Mouse (Mus musculus) kidney, embryonic 14.5 days (tissue): ENCODE results near the gene Cntnap5b. TPM values are rescaled to one million over a fixed set of nuclear protein-coding genes. Genes with fewer than 3 reads are reported as not detected.

ENCODE experiments used
- ATAC-seq: fragments of 200-750 bp; cut with Nextera tagmentation; 2 replicates; pipeline ENCODE4 v1.8.0; 2017; ENCODE audit warnings: moderate number of reproducible peaks, mild to moderate bottlenecking, moderate TSS enrichment, moderate library complexity; ENCODE audit not compliant: low FRiP score, low TSS enrichment
- H3K27ac ChIP-seq: fragments of 300-500 bp; sonication (generic); 2 replicates; pipeline ENCODE4 v1.5.1; 2014; ENCODE audit warnings: low read depth, mild to moderate bottlenecking, low read length, moderate library complexity, mixed read lengths
- H3K27me3 ChIP-seq: fragments of 300-500 bp; sonication (generic); 2 replicates; pipeline ENCODE4 v1.6.1; 2014; ENCODE audit warnings: mild to moderate bottlenecking, low read length; ENCODE audit not compliant: control insufficient read depth, insufficient read depth
- H3K36me3 ChIP-seq: fragments of 300-500 bp; sonication (generic); 2 replicates; pipeline ENCODE4 v1.6.1; 2014; ENCODE audit warnings: low read length, mixed read lengths; ENCODE audit not compliant: control insufficient read depth, insufficient read depth
- H3K4me1 ChIP-seq: fragments of 300-500 bp; sonication (generic); 2 replicates; pipeline ENCODE4 v1.6.1; 2014; ENCODE audit warnings: low read length, mixed read lengths; ENCODE audit not compliant: control insufficient read depth, insufficient read depth
- H3K4me2 ChIP-seq: fragments of 300-500 bp; sonication (generic); replicated peaks from 2 replicates; pipeline ENCODE4 v1.6.1; 2014; ENCODE audit warnings: low read depth, mild to moderate bottlenecking, low read length
- H3K4me3 ChIP-seq: fragments of 300-500 bp; sonication (generic); 2 replicates; pipeline ENCODE4 v1.5.1; 2014; ENCODE audit warnings: mild to moderate bottlenecking, low read length
- H3K9ac ChIP-seq: fragments of 300-500 bp; sonication (generic); 2 replicates; pipeline ENCODE4 v1.6.1; 2014; ENCODE audit warnings: low read depth, mild to moderate bottlenecking, low read length, moderate library complexity
- H3K9me3 ChIP-seq: fragments of 300-500 bp; sonication (generic); 2 replicates; pipeline ENCODE4 v1.6.1; 2016; ENCODE audit warnings: low read length; ENCODE audit not compliant: control insufficient read depth
- WGBS: fragments of 180-500 bp; shearing (Covaris S2); extraction: QIAGEN DNeasy Blood & Tissue Kit; methylation state at CpG from one replicate; pipeline ENCODE4 v1.1.7; 2014; 5-methylcytosine and 5-hydroxymethylcytosine counted together
- polyA plus RNA-seq: library from polyadenylated mRNA; unstranded; fragments of >200 nt; fragmentation: Nextera tagmentation; extraction: Ambion mirVana; gene quantifications from 2 replicates; pipeline ENCODE4 v1.2.1, GENCODE M21; 2014

Gene Cntnap5b
- polyA plus RNA-seq, 1 experiment from 2014 or later: 0.08 TPM

DNA sequence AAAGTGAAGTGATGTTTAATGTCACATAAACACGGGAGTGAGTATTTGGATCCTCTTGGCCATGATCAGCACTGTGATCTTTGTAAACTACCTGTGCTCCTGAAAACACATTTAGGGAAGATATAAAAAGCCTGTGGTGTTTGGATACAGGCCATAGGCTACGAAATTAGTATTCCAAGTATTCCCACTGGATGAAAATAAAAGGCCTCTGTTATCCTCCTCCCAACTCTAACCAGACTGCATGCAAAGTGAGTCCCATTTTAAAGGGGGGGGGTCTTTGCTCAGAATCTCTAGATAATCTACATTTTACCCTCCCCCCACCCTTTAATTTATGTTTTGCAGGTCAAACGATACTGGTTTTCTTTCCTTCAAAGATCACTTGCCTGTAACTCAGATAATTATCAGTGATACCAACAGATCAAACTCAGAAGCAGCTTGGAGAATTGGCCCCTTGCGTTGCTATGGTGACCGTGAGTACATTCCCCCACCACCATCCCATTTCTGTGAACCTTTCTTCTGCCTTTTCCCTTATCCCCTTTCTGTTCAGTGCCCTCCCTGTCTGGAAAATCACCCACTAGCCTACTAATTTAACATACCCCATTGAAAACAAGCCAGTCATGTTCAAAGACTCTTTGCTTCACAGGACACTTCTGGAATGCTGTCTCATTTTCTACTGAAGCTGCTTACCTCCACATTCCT, 597.0 kb downstream of the Cntnap5b start:
- WGBS: 67% methylated on average over 5 of the region's 5 CpGs
- ATAC-seq: no peak
- Histone ChIP-seq H3K27me3 (no peaks in the 10 kb centered on the region), H3K4me2 (no peak overlapping the region), H3K9ac (no peak overlapping the region), H3K4me3 (no peak overlapping the region), H3K9me3 (no peaks in the 10 kb centered on the region), H3K27ac (no peak overlapping the region), H3K4me1 (no peaks in the 10 kb centered on the region), H3K36me3 (no peaks in the 10 kb centered on the region)

DNA sequence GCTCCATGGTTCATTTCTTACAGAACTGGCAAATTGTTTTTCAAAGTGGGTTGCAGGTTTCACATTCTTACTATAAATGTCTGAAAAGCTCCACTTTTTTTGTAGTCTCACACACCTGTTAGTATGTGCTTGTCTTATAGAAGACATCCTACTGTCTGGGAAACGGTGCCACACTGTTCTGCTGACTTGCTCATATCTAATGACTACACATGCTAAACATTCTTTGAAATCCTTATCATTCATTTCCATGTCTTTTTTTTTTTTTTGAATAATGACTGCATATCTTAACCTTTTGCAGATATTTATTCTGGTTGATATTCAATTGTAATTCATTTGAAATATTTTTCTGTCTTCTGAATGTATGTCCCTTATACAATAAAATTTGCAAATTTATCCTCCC, 613.7 kb downstream of the Cntnap5b start:
- H3K4me2 ChIP-seq: no peak overlapping the region
- no peak for ATAC-seq
- H3K4me1 ChIP-seq: no peaks in the 10 kb centered on the region
- WGBS: 80% methylated on average over 1 of the region's 1 CpGs
- no peaks in the 10 kb centered on the region for H3K9me3 ChIP-seq
- no peaks in the 10 kb centered on the region for H3K27me3 ChIP-seq
- no peak overlapping the region for H3K9ac ChIP-seq
- no peaks in the 10 kb centered on the region for H3K36me3 ChIP-seq
- no peak overlapping the region for H3K4me3 ChIP-seq
- no peak overlapping the region for H3K27ac ChIP-seq

DNA sequence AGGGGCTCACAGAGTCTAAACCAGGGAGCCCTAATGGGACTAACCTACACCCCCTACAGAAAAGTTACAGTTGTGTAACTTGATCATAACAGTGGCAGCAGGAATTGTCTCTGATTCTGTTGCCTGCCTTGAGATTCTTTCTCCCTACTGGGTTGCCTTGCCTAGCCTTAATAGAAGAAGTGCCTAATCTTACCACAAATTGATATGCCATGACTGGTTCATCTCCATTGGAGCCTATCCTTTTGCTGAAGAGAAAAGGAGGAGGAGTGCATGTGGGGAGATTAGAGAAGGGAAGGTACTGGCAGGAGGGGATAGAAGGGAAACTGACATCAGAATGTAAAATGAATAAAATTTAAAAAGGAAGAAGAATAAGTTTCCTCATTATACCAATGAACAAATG, 621.5 kb downstream of the Cntnap5b start:
- no peak for ATAC-seq

DNA sequence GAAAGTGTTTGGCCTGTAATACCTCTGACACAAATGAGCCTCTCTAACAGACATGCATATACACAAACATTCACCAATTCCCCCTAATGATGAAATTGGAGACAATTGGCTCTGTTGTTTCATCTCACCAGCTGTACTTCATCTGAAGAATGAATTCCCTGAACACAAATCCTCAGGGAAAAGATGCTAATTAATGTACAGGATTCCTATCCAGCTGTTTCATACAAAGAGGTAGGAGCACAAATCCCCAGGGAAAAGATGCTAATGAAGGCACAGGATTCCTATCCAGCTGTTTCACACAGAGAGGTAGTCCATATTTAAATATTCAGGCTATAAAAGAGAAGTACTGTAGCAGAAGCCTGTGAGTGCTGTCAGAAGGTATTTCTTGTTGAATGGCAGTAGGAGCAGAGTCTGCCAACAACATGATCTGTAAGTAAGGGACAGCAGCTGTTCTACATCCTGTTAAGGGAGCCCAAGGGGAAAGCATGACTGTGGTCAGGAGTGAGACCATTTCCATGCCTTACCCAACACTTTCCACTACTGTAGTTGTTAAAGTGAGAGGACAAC, 644.2 kb downstream of the Cntnap5b start:
- ATAC-seq: no peak; the same call in 1 of the 2 replicates
- H3K36me3 ChIP-seq: no peaks in the 10 kb centered on the region

More for the DNA sequence above, 621.5 kb downstream of the Cntnap5b start:
- Histone ChIP-seq H3K27ac (no peak overlapping the region), H3K4me1 (no peaks in the 10 kb centered on the region), H3K36me3 (no peaks in the 10 kb centered on the region), H3K9me3 (no peaks in the 10 kb centered on the region), H3K4me2 (no peak overlapping the region), H3K27me3 (no peaks in the 10 kb centered on the region), H3K4me3 (no peak overlapping the region), H3K9ac (no peak overlapping the region)

DNA sequence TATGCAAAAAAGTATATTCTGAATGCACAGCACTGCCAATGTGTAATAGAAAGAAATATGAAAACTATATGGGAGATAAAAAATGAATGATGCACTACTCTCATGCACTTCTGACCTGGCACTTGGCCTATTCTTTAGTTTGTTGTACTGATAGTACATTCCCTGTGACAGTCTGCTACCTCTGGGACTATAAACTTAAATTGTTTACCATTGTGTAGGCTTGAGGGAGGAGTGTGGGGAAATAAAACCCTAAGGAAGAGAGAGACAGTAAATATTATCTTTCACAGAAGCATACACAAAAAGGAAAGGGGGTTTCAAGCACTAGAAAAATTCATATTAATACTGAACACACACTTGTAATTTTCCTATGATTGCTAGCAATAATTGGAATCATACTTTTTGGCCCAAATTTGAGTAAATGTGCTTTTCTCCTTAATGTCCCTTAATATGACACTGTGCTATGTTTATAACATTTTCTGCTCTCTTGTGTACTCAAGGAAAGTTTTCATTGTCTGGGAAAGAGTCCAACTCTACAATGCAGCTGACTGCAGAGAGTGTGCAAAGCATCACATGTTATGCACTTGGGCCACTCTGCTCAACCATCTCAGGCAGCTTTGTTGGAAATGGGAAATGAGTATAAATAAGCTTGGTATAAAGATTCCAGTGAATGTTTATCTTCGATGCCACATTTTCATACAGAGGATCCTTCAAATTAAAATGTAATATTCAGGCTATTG, 657.6 kb downstream of the Cntnap5b start:
- no peak for ATAC-seq

More for the DNA sequence above, 644.2 kb downstream of the Cntnap5b start:
- Histone ChIP-seq H3K4me3 (no peak overlapping the region), H3K9me3 (no peaks in the 10 kb centered on the region), H3K9ac (no peak overlapping the region), H3K27me3 (no peaks in the 10 kb centered on the region), H3K4me2 (no peak overlapping the region), H3K27ac (no peak overlapping the region), H3K4me1 (no peaks in the 10 kb centered on the region)

DNA sequence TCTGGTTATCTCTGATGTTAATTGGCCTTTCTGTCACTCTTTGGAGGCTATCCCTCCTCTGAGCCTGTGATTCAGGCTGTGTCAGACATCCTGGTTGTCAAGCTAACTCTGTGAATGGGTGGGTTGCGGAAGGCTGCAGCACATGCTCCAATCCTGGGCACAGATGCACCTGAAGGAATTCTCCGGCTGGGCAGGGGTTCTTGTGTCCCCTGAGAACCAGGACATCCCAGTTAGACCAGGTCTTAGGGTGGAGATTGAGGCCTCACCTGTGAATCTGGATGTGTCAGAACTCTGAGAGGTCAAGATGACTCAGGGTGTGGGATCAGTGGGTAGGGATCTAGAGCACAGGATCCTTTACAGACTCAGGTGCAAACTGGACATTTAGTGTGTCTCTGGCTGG, 691.3 kb downstream of the Cntnap5b start:
- no peak overlapping the region for H3K27ac ChIP-seq
- H3K9me3 ChIP-seq: no peaks in the 10 kb centered on the region
- no peak for ATAC-seq
- no peaks in the 10 kb centered on the region for H3K4me1 ChIP-seq
- H3K36me3 ChIP-seq: no peaks in the 10 kb centered on the region
- 89% methylated on average over 2 of the region's 2 CpGs for WGBS
- H3K4me2 ChIP-seq: no peak overlapping the region
- no peaks in the 10 kb centered on the region for H3K27me3 ChIP-seq
- no peak overlapping the region for H3K4me3 ChIP-seq
- H3K9ac ChIP-seq: no peak overlapping the region

More for the DNA sequence above, 657.6 kb downstream of the Cntnap5b start:
- H3K27ac ChIP-seq: no peak overlapping the region
- no peaks in the 10 kb centered on the region for H3K27me3 ChIP-seq
- WGBS: 96% methylated on average over 1 of the region's 1 CpGs
- H3K36me3 ChIP-seq: no peaks in the 10 kb centered on the region
- H3K4me3 ChIP-seq: no peak overlapping the region
- no peak overlapping the region for H3K4me2 ChIP-seq
- H3K4me1 ChIP-seq: no peaks in the 10 kb centered on the region
- H3K9me3 ChIP-seq: no peaks in the 10 kb centered on the region
- no peak overlapping the region for H3K9ac ChIP-seq

DNA sequence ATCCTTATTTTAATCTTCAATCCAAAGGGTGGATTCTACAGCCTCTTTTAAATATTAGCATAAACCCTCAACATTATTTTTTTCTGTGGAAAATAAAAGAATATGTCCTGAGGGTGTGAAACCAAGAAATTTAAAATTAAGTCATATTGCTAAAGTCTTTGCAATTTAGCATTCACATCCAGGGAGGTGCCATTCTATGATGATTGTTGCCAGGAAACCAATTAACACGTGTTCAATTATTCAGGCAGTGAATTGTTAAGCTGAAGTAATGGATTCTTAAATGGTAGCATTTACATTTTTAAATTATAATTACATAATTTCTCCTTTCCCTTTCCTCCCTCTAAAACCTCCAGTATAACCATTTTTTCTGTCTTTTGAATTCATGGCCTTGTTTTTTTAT, 692.7 kb downstream of the Cntnap5b start:
- no peak overlapping the region for H3K9ac ChIP-seq
- no peak for ATAC-seq
- H3K27me3 ChIP-seq: no peaks in the 10 kb centered on the region
- H3K4me2 ChIP-seq: no peak overlapping the region
- no peaks in the 10 kb centered on the region for H3K36me3 ChIP-seq
- WGBS: 66% methylated on average over 1 of the region's 1 CpGs
- no peaks in the 10 kb centered on the region for H3K4me1 ChIP-seq
- no peaks in the 10 kb centered on the region for H3K9me3 ChIP-seq
- no peak overlapping the region for H3K27ac ChIP-seq
- H3K4me3 ChIP-seq: no peak overlapping the region

DNA sequence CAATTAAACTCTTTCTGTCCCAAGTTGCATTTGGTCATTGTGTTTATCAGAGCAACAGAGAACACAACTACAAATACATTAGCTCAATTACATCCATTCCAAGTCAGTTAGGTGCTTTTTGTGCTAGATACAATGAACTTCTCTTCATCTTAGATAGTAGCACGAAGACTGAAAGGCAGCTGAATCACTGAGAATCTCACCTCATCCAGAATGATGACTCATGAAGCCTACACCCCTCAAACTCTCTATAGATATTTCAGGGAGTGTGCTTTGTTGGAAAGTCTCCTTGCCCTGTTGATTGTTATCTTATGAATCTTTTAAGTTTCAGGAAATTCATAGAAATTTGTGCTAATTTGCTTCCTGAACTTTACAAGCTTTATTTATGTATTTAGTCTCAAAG, 695.0 kb downstream of the Cntnap5b start:
- H3K4me1 ChIP-seq: no peaks in the 10 kb centered on the region
- no peaks in the 10 kb centered on the region for H3K36me3 ChIP-seq
- WGBS: 85% methylated on average over 1 of the region's 1 CpGs
- no peak overlapping the region for H3K4me3 ChIP-seq
- H3K9ac ChIP-seq: no peak overlapping the region
- H3K4me2 ChIP-seq: no peak overlapping the region
- H3K27ac ChIP-seq: no peak overlapping the region
- no peaks in the 10 kb centered on the region for H3K9me3 ChIP-seq
- H3K27me3 ChIP-seq: no peaks in the 10 kb centered on the region
- ATAC-seq: no peak

DNA sequence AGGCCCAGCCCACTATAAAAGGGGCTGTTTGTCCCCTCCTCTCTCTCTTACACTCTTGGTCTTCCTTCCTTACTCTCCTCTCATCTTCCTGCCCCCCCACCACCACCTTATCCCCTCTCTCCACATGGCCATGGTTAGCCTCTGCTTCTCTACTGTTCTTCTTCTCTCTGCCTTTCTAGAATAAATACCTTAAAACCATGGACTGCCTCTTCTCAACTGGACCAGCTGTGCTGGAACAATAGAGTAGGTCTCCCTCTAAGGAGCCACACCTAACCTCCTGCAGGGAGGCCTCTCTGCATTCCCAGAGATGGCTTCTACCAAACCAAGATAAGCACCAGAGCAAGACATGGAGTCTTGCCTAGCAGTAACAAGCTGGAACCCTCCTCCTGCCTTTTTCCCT, 737.3 kb downstream of the Cntnap5b start:
- Histone ChIP-seq H3K27ac (no peak overlapping the region), H3K4me3 (no peak overlapping the region), H3K4me1 (no peaks in the 10 kb centered on the region), H3K36me3 (no peaks in the 10 kb centered on the region), H3K9ac (no peak overlapping the region), H3K4me2 (no peak overlapping the region), H3K27me3 (no peaks in the 10 kb centered on the region), H3K9me3 (no peaks in the 10 kb centered on the region)
- no peak for ATAC-seq
